Mouse (Mus musculus) ES-Bruce4 (cell line): ENCODE data around the gene Prmt1.

Experiments
- CTCF ChIP-seq: IDR thresholded peaks from one replicate; pipeline ENCODE4 v1.8.1; 2011; ENCODE audit warnings: low read depth, low read length
- EP300 ChIP-seq: IDR thresholded peaks from 2 replicates; pipeline ENCODE4 v1.6.1; 2011; ENCODE audit warnings: low read depth, low read length; ENCODE audit not compliant: insufficient read depth

- TF ChIP-seq CTCF (no peak), EP300 (no peak)
Measured at GRCm38 (mm10) chr7:44951960-44952359, 34.4 kb downstream of the Prmt1 start.
